Mouse (Mus musculus) adrenal gland, adult 10 weeks (tissue): ENCODE measurements around the gene Olfr1367. TPM values are rescaled to one million over a fixed set of nuclear protein-coding genes. Genes with fewer than 3 reads are reported as not detected.

Experiments used
- polyA plus RNA-seq: library from polyadenylated mRNA; stranded (reverse); fragments of 350-450 nt; fragmentation: Illumina TruSeq; extraction: RNeasy Lipid Tissue Mini Kit (QIAGEN cat#74804); gene quantifications from one replicate; pipeline ENCODE4 v1.2.3, GENCODE M21; 2014; ENCODE audit warnings: low read depth, low replicate concordance

Olfr1367 gene
- not detected for polyA plus RNA-seq

GRCm38 (mm10) chr13:21346610-21347009, at the start of gene Olfr1367:
Gene Olfr1367 (plus strand): TSS chr13:21346910.

DNA sequence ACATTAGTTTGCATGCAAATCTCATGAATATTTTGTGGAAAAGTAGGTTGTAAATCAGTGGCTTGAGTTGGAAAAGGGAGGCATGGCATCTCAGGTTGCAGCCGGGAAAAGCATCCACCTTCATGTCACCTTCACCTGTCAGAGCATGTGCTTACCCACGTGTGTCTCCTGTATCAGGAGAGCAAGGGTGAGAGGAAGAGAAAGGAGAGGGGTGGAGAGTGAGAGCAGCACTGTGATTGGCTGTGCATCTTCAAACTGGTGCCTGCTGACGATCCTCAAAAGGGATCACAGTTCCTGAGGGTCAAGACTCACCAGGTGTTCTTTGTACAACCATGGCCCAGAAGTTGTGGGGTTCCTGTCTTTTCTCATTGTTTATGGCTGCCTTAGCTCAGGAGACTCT, 34.8 kb upstream of the Olfr1367 start, which contains the start of gene Gpx6:
Gene Gpx6, plus strand, starts transcription at position 200 of the 400 bp plus-strand sequence.

GRCm38 (mm10) chr13:21362621-21363248, 16.0 kb downstream of the Olfr1367 start, which contains the start of gene Zscan12:
Gene Zscan12 (plus strand): TSS chr13:21362820.

Other genes starting within 250 kb of the Olfr1367 start
- gene Olfr1369-ps1, start 235.4 kb upstream of the Olfr1367 start, polyA plus RNA-seq: not detected
- not detected for gene Olfr263, start 217.3 kb upstream of the Olfr1367 start, polyA plus RNA-seq
- gene Olfr1368, start 201.0 kb upstream of the Olfr1367 start, polyA plus RNA-seq: not detected
- 34.1 TPM for gene Trim27, start 167.5 kb upstream of the Olfr1367 start, polyA plus RNA-seq
- 2.4 TPM for gene Gpx5, start 54.2 kb upstream of the Olfr1367 start, polyA plus RNA-seq
- not detected for gene Gpx6, start 34.8 kb upstream of the Olfr1367 start, polyA plus RNA-seq
- gene Zscan12, start 15.9 kb downstream of the Olfr1367 start, polyA plus RNA-seq: 17.1 TPM
- gene Zkscan3, start 55.8 kb downstream of the Olfr1367 start, polyA plus RNA-seq: 88.2 TPM
- 4.0 TPM for gene Pgbd1, start 94.1 kb downstream of the Olfr1367 start, polyA plus RNA-seq
- gene Zscan26, start 106.8 kb downstream of the Olfr1367 start, polyA plus RNA-seq: 95.7 TPM
- 2.3 TPM for gene Nkapl, start 121.6 kb downstream of the Olfr1367 start, polyA plus RNA-seq
- gene Zkscan4, start 132.0 kb downstream of the Olfr1367 start, polyA plus RNA-seq: 1.8 TPM
- not detected for gene Gm10065, start 132.5 kb downstream of the Olfr1367 start, polyA plus RNA-seq
- 5.3 TPM for gene AK157302, start 148.3 kb downstream of the Olfr1367 start, polyA plus RNA-seq
- gene Gm11273, start 154.5 kb downstream of the Olfr1367 start, polyA plus RNA-seq: not detected
- 41.5 TPM for gene Zkscan8, start 184.2 kb downstream of the Olfr1367 start, polyA plus RNA-seq
- not detected for gene Olfr1366, start 195.9 kb downstream of the Olfr1367 start, polyA plus RNA-seq
- not detected for gene Olfr1535, start 213.0 kb downstream of the Olfr1367 start, polyA plus RNA-seq
- not detected for gene Olfr1364, start 234.8 kb downstream of the Olfr1367 start, polyA plus RNA-seq